Mouse (Mus musculus) myocyte (in vitro differentiated cells): ENCODE measurements at regions not wholly inside any gene's neighbourhood (a gene's known extent, or its start where the extent isn't known, plus 50 kb on each side); places are given as distances from the start of the nearest gene placed in this dataset.

Experiments used
- CEBPB ChIP-seq: IDR thresholded peaks from 2 replicates; pipeline ENCODE4 v1.6.1; 2011; ENCODE audit warnings: mild to moderate bottlenecking, moderate library complexity; ENCODE audit not compliant: poor library complexity, insufficient read depth, severe bottlenecking
- E2F4 ChIP-seq: IDR thresholded peaks from one replicate; pipeline ENCODE4 v1.6.1; 2011; ENCODE audit warnings: mild to moderate bottlenecking, control low read depth, moderate library complexity; ENCODE audit not compliant: insufficient read depth
- MAX ChIP-seq: IDR thresholded peaks from one replicate; pipeline ENCODE4 v1.6.1; 2011; ENCODE audit warnings: low read depth, mild to moderate bottlenecking, control low read depth
- MYOD1 ChIP-seq, 3 experiments: IDR thresholded peaks; one replicate each; pipeline ENCODE4 v1.6.1; 2011; ENCODE audit warnings: control low read depth in 2 of 3, low read depth in 2 of 3, mild to moderate bottlenecking in 2 of 3, moderate library complexity in 1 of 3; ENCODE audit not compliant: insufficient read length in 2 of 3, control insufficient read depth in 1 of 3
- MYOG ChIP-seq, 3 experiments: IDR thresholded peaks; one replicate each; pipeline ENCODE4 v1.6.1; 2011; ENCODE audit warnings: control low read depth in 2 of 3, low read depth in 2 of 3, mild to moderate bottlenecking in 2 of 3; ENCODE audit not compliant: insufficient read length in 2 of 3, control insufficient read depth in 1 of 3, insufficient read depth in 1 of 3
- POLR2A ChIP-seq: IDR thresholded peaks from one replicate; pipeline ENCODE4 v1.6.1; 2011; ENCODE audit warnings: low read depth, mild to moderate bottlenecking, control low read depth, moderate library complexity; ENCODE audit not compliant: insufficient read length
- POLR2AphosphoS2 ChIP-seq: IDR thresholded peaks from one replicate; pipeline ENCODE4 v1.6.1; 2011; ENCODE audit warnings: low read depth, control low read depth; ENCODE audit not compliant: insufficient read length
- REST ChIP-seq: IDR thresholded peaks from one replicate; pipeline ENCODE4 v1.6.1; 2011; ENCODE audit warnings: mild to moderate bottlenecking, control low read depth, moderate library complexity; ENCODE audit not compliant: insufficient read depth, insufficient read length
- SRF ChIP-seq: IDR thresholded peaks from one replicate; pipeline ENCODE4 v1.6.1; 2011; ENCODE audit warnings: low read depth; ENCODE audit not compliant: control insufficient read depth, insufficient read length
- TCF12 ChIP-seq: IDR thresholded peaks from one replicate; pipeline ENCODE4 v1.6.1; 2011; ENCODE audit warnings: mild to moderate bottlenecking, control low read depth; ENCODE audit not compliant: poor library complexity, insufficient read depth, severe bottlenecking
- TCF3 ChIP-seq: IDR thresholded peaks from one replicate; pipeline ENCODE4 v1.6.1; 2011; ENCODE audit warnings: low read depth, control low read depth; ENCODE audit not compliant: insufficient read length
- USF1 ChIP-seq: IDR thresholded peaks from one replicate; pipeline ENCODE4 v1.6.1; 2011; ENCODE audit warnings: low read depth, mild to moderate bottlenecking, control low read depth, moderate library complexity

- TF ChIP-seq MYOG (IDR thresholded peaks at IDR 0.05; ENCODE audit: control insufficient read depth in 1 of 3, insufficient read depth in 1 of 3, insufficient read length in 2 of 3, low read depth in 2 of 3) = no peak
- TF ChIP-seq POLR2A = no peak
- TF ChIP-seq MYOD1 (IDR thresholded peaks at IDR 0.05; ENCODE audit: control insufficient read depth in 1 of 3, insufficient read length in 2 of 3, low read depth in 2 of 3) = no peak
- no peak for TF ChIP-seq USF1
- TF ChIP-seq TCF12 = no peak
- no peak for TF ChIP-seq CEBPB
- TF ChIP-seq MAX = no peak
- TF ChIP-seq E2F4 = no peak
- no peak for TF ChIP-seq REST
- no peak for TF ChIP-seq POLR2AphosphoS2
- TF ChIP-seq SRF = no peak
- no peak for TF ChIP-seq TCF3
Measured at GRCm38 (mm10) chr13:71365261-71365660, 523.6 kb upstream of the Adamts16 start.
